8 mouse cellular contexts compared by ENCODE assay signal in genomic region chr7:132810368-132810767, GRCm38 (mm10). TPM values are rescaled to one million over a fixed set of nuclear protein-coding genes. Genes with fewer than 3 reads are reported as not detected.
DNase-seq lines count a peak whose midpoint lies in the region; ATAC-seq and TF ChIP-seq lines count a peak whose summit lies in the region.

No protein-coding gene starts in this region.

- no peak for TF ChIP-seq POLR2A in myocyte (IDR thresholded peaks at IDR 0.05; ENCODE audit: insufficient read length, low read depth)

- DNase-seq in layer of hippocampus, adult 11-12 months (ENCODE audit: low spot score), result peak; percentile 78
- DNase-seq in layer of hippocampus, postnatal 25 days (ENCODE audit: extremely low spot score in 1 of 2, low spot score in 1 of 2), result no peak
- peak; percentile 72 to 82 for DNase-seq in cerebellum, postnatal 10 days
- peak; percentile 83 for DNase-seq in gastrocnemius, postnatal 25 days
- DNase-seq in intestine, embryonic 14.5 days (ENCODE audit: low spot score), result no peak
- DNase-seq in spleen, adult 12 weeks (ENCODE audit: low spot score), result no peak

- ATAC-seq in intestine, embryonic 14.5 days (replicated peaks; ENCODE audit: low FRiP score, low TSS enrichment, low read depth), result no peak
- no peak for ATAC-seq in limb, embryonic 13.5 days (ENCODE audit: low FRiP score, low read depth)

- H3K27me3 ChIP-seq in intestine, embryonic 14.5 days (replicated peaks; ENCODE audit: control insufficient read depth, insufficient read depth, low read length), result no peaks in the 10 kb centered on the region
- no peaks in the 10 kb centered on the region for H3K27me3 ChIP-seq in limb, embryonic 13.5 days
- H3K27me3 ChIP-seq in myocyte (ENCODE audit: control insufficient read depth, insufficient read depth, insufficient read length), result no peaks in the 10 kb centered on the region

- peaks cover 65% of the 10 kb centered on the region for H3K4me1 ChIP-seq in intestine, embryonic 14.5 days (replicated peaks; ENCODE audit: control insufficient read depth, insufficient read depth, low read length)
- peaks cover 83% of the 10 kb centered on the region for H3K4me1 ChIP-seq in limb, embryonic 13.5 days

- H3K9me3 ChIP-seq in intestine, embryonic 14.5 days (ENCODE audit: control insufficient read depth, low read length), result no peaks in the 10 kb centered on the region
- H3K9me3 ChIP-seq in limb, embryonic 13.5 days, result no peaks in the 10 kb centered on the region

- no peak overlapping the region for H3ac ChIP-seq in myocyte (ENCODE audit: control insufficient read depth, insufficient read length)

- H3K4me3 ChIP-seq in intestine, embryonic 14.5 days (ENCODE audit: low read depth, low read length), result no peak overlapping the region
- H3K4me3 ChIP-seq in limb, embryonic 13.5 days, result peak overlapping the region; percentile 66
- no peak overlapping the region for H3K4me3 ChIP-seq in myocyte

- WGBS in intestine, embryonic 14.5 days, result 27% methylated on average over 6 of the region's 6 CpGs
- 8% methylated on average over 6 of the region's 6 CpGs for WGBS in limb, embryonic 13.5 days

- H3K79me2 ChIP-seq in myocyte (ENCODE audit: control insufficient read depth, insufficient read depth), result peaks cover 28% of the 10 kb centered on the region

- H3K36me3 ChIP-seq in intestine, embryonic 14.5 days (ENCODE audit: control insufficient read depth, insufficient read depth, low read length), result no peaks in the 10 kb centered on the region
- 0 out of 2 replicates have a peak, but pooled peaks cover 11% of the 10 kb centered on the region for H3K36me3 ChIP-seq in limb, embryonic 13.5 days
- no peaks in the 10 kb centered on the region for H3K36me3 ChIP-seq in myocyte (ENCODE audit: control insufficient read depth, insufficient read depth)

- no peak overlapping the region for H3K9ac ChIP-seq in intestine, embryonic 14.5 days (ENCODE audit: low read length)
- peak overlapping the region; percentile 40; the same call in 1 of the 2 replicates for H3K9ac ChIP-seq in limb, embryonic 13.5 days

- H3K27ac ChIP-seq in intestine, embryonic 14.5 days (ENCODE audit: low read depth), result peak overlapping the region; percentile 88
- H3K27ac ChIP-seq in limb, embryonic 13.5 days, result peak overlapping the region; percentile 85

- 0 out of 2 replicates have a peak overlapping the region, but pooled peaks have one; percentile 11 for H3K4me2 ChIP-seq in intestine, embryonic 14.5 days (ENCODE audit: low read length)
- peak overlapping the region; percentile 86 for H3K4me2 ChIP-seq in limb, embryonic 13.5 days (replicated peaks)
- peak overlapping the region; percentile 64 for H3K4me2 ChIP-seq in myocyte (ENCODE audit: low read depth)

TF ChIP-seq in myocyte, 11 proteins besides CTCF, POLR2A, EP300 and RAD21:
- TF ChIP-seq E2F4 (IDR thresholded peaks at IDR 0.05; ENCODE audit: insufficient read depth) (no peak), TCF12 (IDR thresholded peaks at IDR 0.05; ENCODE audit: insufficient read depth, poor library complexity, severe bottlenecking) (peak; percentile 37), MYOD1 (IDR thresholded peaks at IDR 0.05; ENCODE audit: control insufficient read depth in 1 of 3, insufficient read length in 2 of 3, low read depth in 2 of 3) (peak; percentile 4 to 75 (median 68)), MYOG (IDR thresholded peaks at IDR 0.05; ENCODE audit: control insufficient read depth in 1 of 3, insufficient read depth in 1 of 3, insufficient read length in 2 of 3, low read depth in 2 of 3) (peak; percentile 64 to 88 (median 70))

RNA-seq across cellular contexts. Expression of gene Fam53b, which starts 3.3 kb away (rescaled TPM):
- 10 to 100 TPM; 34.6 to 40.9 TPM for total RNA-seq in layer of hippocampus, postnatal 25 days (2021)
- total RNA-seq in gastrocnemius, postnatal 25 days (2021), result 10 to 100 TPM; 17.0 to 19.0 TPM
- 20.4 and 23.2 TPM in 2 replicates for polyA plus RNA-seq in intestine, embryonic 14.5 days (2014; fragmentation: Nextera tagmentation; extraction: Ambion mirVana)
- polyA plus RNA-seq in limb, embryonic 13.5 days (2015; fragmentation: Nextera tagmentation; extraction: Ambion mirVana), result 25.4 and 26.4 TPM in 2 replicates
- polyA plus RNA-seq in myocyte (2012; fragmentation: generic; extraction: Trizol), result 26.5 TPM

RNA-seq across cellular contexts. Expression of gene Eef1akmt2, which starts 42.1 kb away (rescaled TPM):
- total RNA-seq in layer of hippocampus, postnatal 25 days (2021), result 10 to 100 TPM; 29.1 to 38.7 TPM
- 1 to 10 TPM; 5.5 to 8.3 TPM for total RNA-seq in gastrocnemius, postnatal 25 days (2021)
- polyA plus RNA-seq in intestine, embryonic 14.5 days (2014; fragmentation: Nextera tagmentation; extraction: Ambion mirVana), result 59.6 and 69.8 TPM in 2 replicates
- 76.0 and 78.3 TPM in 2 replicates for polyA plus RNA-seq in limb, embryonic 13.5 days (2015; fragmentation: Nextera tagmentation; extraction: Ambion mirVana)
- polyA plus RNA-seq in myocyte (2012; fragmentation: generic; extraction: Trizol), result 10.8 TPM

RNA-seq across cellular contexts. Expression of gene Abraxas2, which starts 48.7 kb away (rescaled TPM):
- total RNA-seq in layer of hippocampus, postnatal 25 days (2021), result 10 to 100 TPM; 25.5 to 27.0 TPM
- total RNA-seq in gastrocnemius, postnatal 25 days (2021), result 10 to 100 TPM; 19.8 to 22.5 TPM
- polyA plus RNA-seq in intestine, embryonic 14.5 days (2014; fragmentation: Nextera tagmentation; extraction: Ambion mirVana), result 33.5 and 34.7 TPM in 2 replicates
- polyA plus RNA-seq in limb, embryonic 13.5 days (2015; fragmentation: Nextera tagmentation; extraction: Ambion mirVana), result 47.3 and 50.4 TPM in 2 replicates
- 20.2 TPM for polyA plus RNA-seq in myocyte (2012; fragmentation: generic; extraction: Trizol)

Comparison
In these comparisons a context has a peak if more than half of its experiments do, and no peak if none do; other contexts are left out.
1. DNase-seq: peak in layer of hippocampus, adult 11-12 months (single experiment), cerebellum, postnatal 10 days (2 of 2) and gastrocnemius, postnatal 25 days (single experiment); none in layer of hippocampus, postnatal 25 days (0 of 2), intestine, embryonic 14.5 days (single experiment) and spleen, adult 12 weeks (single experiment).
2. H3K4me2 ChIP-seq: peak in every context shown above with its lines; median percentile 86 in limb, embryonic 13.5 days; 64 in myocyte; 11 in intestine, embryonic 14.5 days.